Mouse (Mus musculus) liver, adult 2 months (tissue): ENCODE results near the gene Sall2.
"Not testable (repeated sequence)": the region's sequence is repeated elsewhere in the genome, so short reads cannot be mapped to it uniquely, and the experiment has no call there.

ENCODE experiments used
- CTCF ChIP-seq: fragments of 200-500 bp; IDR thresholded peaks from 2 replicates; pipeline ENCODE4 v1.5.1; 2011; ENCODE audit warnings: low read depth, low read length, control low read depth
- POLR2A ChIP-seq: fragments of 200-500 bp; IDR thresholded peaks from 2 replicates; pipeline ENCODE4 v1.6.1; 2011; ENCODE audit warnings: low read length, control low read depth; ENCODE audit not compliant: insufficient read depth; ENCODE audit errors: extremely low read depth

DNA sequence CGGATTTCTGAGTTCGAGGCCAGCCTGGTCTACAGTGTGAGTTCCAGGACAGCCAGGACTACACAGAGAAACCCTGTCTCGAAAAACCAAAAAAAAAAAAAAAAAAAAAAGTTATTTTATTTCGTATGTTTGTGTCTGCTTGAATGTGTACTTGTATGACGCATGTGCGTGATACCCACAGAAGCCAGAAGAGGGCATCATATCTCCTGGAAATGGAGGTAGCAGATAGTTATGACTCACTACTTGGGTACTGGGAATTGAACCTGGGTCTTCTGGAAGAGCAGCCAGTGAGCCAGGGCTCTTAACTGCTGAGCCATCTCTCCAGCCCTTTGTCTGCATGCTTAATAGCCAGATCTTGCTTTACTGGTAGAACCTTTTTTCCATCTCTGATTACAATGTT is 18.2 kb downstream of the Sall2 start:
- TF ChIP-seq POLR2A, CTCF: not testable (repeated sequence)
